Mouse (Mus musculus): ENCODE results near the gene Ubr2. TPM values are rescaled to one million over a fixed set of nuclear protein-coding genes. Genes with fewer than 3 reads are reported as not detected.
A peak's percentile ranks its signal among the peaks of the same experiment; 100 is the strongest.

The Ubr2 gene
- total and polyA plus RNA-seq, 3 experiments, result 15.3 to 353 (median 33.8) TPM

DNA sequence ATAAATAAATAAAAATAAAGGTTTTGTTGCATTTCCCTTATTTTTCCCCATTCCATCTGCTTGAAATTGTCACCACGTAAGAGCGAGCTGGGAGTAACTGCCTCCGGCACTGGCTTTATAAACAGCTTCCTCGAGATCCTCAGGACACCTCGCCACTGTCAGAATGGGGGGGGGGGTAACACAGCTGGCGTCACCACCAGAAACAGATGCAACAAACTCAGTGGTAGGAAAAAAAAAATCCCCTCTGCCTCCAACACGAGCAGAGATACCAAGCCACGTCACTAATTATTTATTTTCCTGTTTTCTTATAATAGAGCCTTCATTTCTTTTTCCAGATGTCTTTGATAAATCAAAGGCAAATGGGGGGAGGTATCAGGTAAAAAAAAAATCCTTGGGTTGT, 1.9 kb downstream of the Ubr2 start (continued):
- TF ChIP-seq MAX (IDR thresholded peaks at IDR 0.05; ENCODE audit: low read length) (no peak), BHLHE40 (IDR thresholded peaks at IDR 0.05; ENCODE audit: borderline replicate concordance, low read depth, low read length) (no peak), RCOR1 (IDR thresholded peaks at IDR 0.05; ENCODE audit: low read depth, low read length) (no peak), MAZ (IDR thresholded peaks at IDR 0.05; ENCODE audit: low read depth, low read length) (no peak), CTCF (IDR thresholded peaks at IDR 0.05 in 2 of 3, conservative IDR thresholded peaks at IDR 0.05 in 1 of 3; ENCODE audit: control insufficient read depth in 1 of 3, insufficient read depth in 1 of 3, low read depth in 2 of 3, low read length in 3 of 3, poor library complexity in 1 of 3, severe bottlenecking in 1 of 3) (no peak), UBTF (IDR thresholded peaks at IDR 0.05; ENCODE audit: borderline replicate concordance, insufficient read depth, low read depth, low read length) (no peak)

DNA sequence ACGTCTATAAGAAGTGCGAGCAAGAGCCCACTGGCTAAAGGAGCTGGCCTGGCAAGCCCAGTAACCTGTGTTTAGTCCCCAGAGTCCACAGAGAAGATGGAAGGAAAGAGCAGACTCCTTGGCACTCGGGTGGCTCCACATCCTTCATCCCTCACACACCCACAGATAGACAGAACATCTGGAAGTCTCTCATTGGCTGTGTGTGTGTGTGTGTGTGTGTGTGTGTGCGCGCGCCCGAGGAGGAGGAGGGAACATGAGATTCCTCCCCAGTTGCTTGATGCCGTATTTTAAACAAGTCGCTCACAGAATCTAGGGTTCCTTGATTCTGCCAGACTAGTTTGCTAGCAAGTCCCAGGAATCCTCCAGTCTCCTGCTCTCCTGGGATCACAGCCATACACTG, 3.6 kb downstream of the Ubr2 start:
- no peak overlapping the region for H3K9ac ChIP-seq (ENCODE audit: control insufficient read depth, low read depth, low read length, poor library complexity, severe bottlenecking)

DNA sequence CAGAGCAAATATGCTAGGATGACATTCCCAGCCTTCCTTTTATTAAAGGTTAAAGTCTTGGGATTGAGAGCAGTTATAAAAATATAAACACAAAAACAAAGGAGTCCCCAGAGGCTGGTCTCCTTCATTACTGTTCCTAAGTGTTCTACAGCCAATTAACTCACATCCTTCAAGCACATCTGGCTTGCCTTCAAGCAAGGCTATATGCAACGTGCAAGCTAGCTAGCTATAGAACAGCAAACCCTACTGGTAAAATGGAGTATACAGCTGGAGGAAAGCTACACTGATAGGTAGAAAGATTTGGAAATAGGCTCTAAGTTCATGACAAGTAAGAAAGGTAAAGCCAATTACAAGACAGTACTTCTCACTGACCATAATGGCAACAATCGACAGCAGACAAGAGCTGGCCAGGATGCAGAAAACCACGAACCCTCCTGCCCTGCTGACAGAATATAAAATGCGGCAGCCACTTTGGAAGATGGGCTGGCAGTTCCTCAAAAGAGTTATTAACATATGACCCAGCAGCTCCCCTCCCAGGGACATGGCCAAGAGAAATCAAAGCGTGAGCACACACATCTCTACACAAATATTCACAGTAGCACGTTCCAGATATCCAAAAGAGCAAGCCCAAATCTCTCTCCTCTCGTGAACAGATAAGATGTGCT, 4.5 kb downstream of the Ubr2 start:
- Histone ChIP-seq H3K79me2 (ENCODE audit: control insufficient read depth, insufficient read depth, low read length, poor library complexity) (peaks cover 67% of the 10 kb centered on the region), H3K4me3 (ENCODE audit: control insufficient read depth in 1 of 2, insufficient read depth in 1 of 2, low read depth in 2 of 2, low read length in 2 of 2) (no peak overlapping the region), H3K27ac (ENCODE audit: control insufficient read depth, low read depth, low read length) (no peak overlapping the region), H3K9me3 (replicated peaks; ENCODE audit: insufficient read depth, low read length) (no peaks in the 10 kb centered on the region), H3K27me3 (ENCODE audit: control insufficient read depth in 1 of 2, insufficient read depth in 2 of 2, low read length in 2 of 2) (no peaks in the 10 kb centered on the region), H3K36me3 (ENCODE audit: control insufficient read depth in 1 of 2, insufficient read depth in 2 of 2, low read length in 2 of 2) (peaks cover 9 to 12% of the 10 kb centered on the region in 2 experiments), H3K4me1 (ENCODE audit: control insufficient read depth in 1 of 2, insufficient read depth in 2 of 2, low read length in 2 of 2) (peaks cover 4 to 10% of the 10 kb centered on the region in 2 experiments; a peak in 3 of 4 replicates), H3K9ac (ENCODE audit: control insufficient read depth, low read depth, low read length, poor library complexity, severe bottlenecking) (no peak overlapping the region)
- no peak for DNase-seq (ENCODE audit: low read depth, low spot score)
- TF ChIP-seq ZNF384 (IDR thresholded peaks at IDR 0.05; ENCODE audit: low read depth, low read length) (no peak), CTCF (IDR thresholded peaks at IDR 0.05 in 2 of 3, conservative IDR thresholded peaks at IDR 0.05 in 1 of 3; ENCODE audit: control insufficient read depth in 1 of 3, insufficient read depth in 1 of 3, low read depth in 2 of 3, low read length in 3 of 3, poor library complexity in 1 of 3, severe bottlenecking in 1 of 3) (0 out of 6 replicates have a peak, but pooled peaks of 1 of the 3 experiments have one; percentile 0)

More for the DNA sequence above, 3.6 kb downstream of the Ubr2 start:
- TF ChIP-seq MEF2A (IDR thresholded peaks at IDR 0.05; ENCODE audit: extremely low read depth, insufficient replicate concordance, low read depth, low read length, poor library complexity, severe bottlenecking), result no peak
- Histone ChIP-seq H3K4me3 (ENCODE audit: control insufficient read depth in 1 of 2, insufficient read depth in 1 of 2, low read depth in 2 of 2, low read length in 2 of 2) (no peak overlapping the region), H3K9me3 (replicated peaks; ENCODE audit: insufficient read depth, low read length) (no peaks in the 10 kb centered on the region), H3K4me1 (ENCODE audit: control insufficient read depth in 1 of 2, insufficient read depth in 2 of 2, low read length in 2 of 2) (peaks cover 8 to 15% of the 10 kb centered on the region in 2 experiments), H3K27ac (ENCODE audit: control insufficient read depth, low read depth, low read length) (no peak overlapping the region), H3K79me2 (ENCODE audit: control insufficient read depth, insufficient read depth, low read length, poor library complexity) (peaks cover 67% of the 10 kb centered on the region), H3K36me3 (ENCODE audit: control insufficient read depth in 1 of 2, insufficient read depth in 2 of 2, low read length in 2 of 2) (peaks cover 9 to 18% of the 10 kb centered on the region in 2 experiments), H3K27me3 (ENCODE audit: control insufficient read depth in 1 of 2, insufficient read depth in 2 of 2, low read length in 2 of 2) (no peaks in the 10 kb centered on the region)
- no peak for DNase-seq (ENCODE audit: low read depth, low spot score)

DNA sequence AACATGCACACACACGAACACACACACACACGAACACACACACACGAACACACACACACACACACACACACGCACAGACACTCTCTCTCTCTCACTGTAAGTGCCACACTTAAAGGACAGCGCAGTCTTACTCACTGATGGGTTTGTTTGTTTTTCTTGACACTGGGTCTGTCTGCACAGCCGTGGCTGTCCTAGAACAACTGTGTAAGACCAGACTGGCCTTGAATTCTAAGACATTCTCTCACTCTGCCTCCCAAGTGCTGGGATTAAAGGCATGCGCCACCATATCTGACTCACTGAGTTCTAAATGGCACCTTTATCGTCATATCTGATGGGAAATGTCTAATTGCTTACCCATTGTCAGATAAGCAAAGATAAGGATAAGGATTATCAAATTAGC, 7.1 kb downstream of the Ubr2 start:
- H3K36me3 ChIP-seq (ENCODE audit: control insufficient read depth in 1 of 2, insufficient read depth in 2 of 2, low read length in 2 of 2), result peaks cover 6 to 23% of the 10 kb centered on the region in 2 experiments
- DNase-seq (ENCODE audit: low read depth, low spot score), result no peak
- H3K79me2 ChIP-seq (ENCODE audit: control insufficient read depth, insufficient read depth, low read length, poor library complexity), result peaks cover 47% of the 10 kb centered on the region
- H3K27me3 ChIP-seq (ENCODE audit: control insufficient read depth in 1 of 2, insufficient read depth in 2 of 2, low read length in 2 of 2), result no peaks in the 10 kb centered on the region
- H3K4me3 ChIP-seq (ENCODE audit: control insufficient read depth in 1 of 2, insufficient read depth in 1 of 2, low read depth in 2 of 2, low read length in 2 of 2), result no peak overlapping the region
- no peaks in the 10 kb centered on the region for H3K9me3 ChIP-seq (replicated peaks; ENCODE audit: insufficient read depth, low read length)
- no peak for TF ChIP-seq MAFK (IDR thresholded peaks at IDR 0.05; ENCODE audit: borderline replicate concordance, low read depth, low read length)
- peak; percentile 49; the same call in 1 of the 2 replicates for TF ChIP-seq GATA1 (IDR thresholded peaks at IDR 0.05; ENCODE audit: low read depth, low read length)
- no peak overlapping the region for H3K27ac ChIP-seq (ENCODE audit: control insufficient read depth, low read depth, low read length)
- H3K4me1 ChIP-seq (ENCODE audit: control insufficient read depth in 1 of 2, insufficient read depth in 2 of 2, low read length in 2 of 2), result peaks cover 2 to 4% of the 10 kb centered on the region in 2 experiments; a peak in 3 of 4 replicates
- no peak overlapping the region for H3K9ac ChIP-seq (ENCODE audit: control insufficient read depth, low read depth, low read length, poor library complexity, severe bottlenecking)

Measured in MEL (cell line).